Mouse (Mus musculus) midbrain, embryonic 12.5 days (tissue): Measurements from ENCODE around the gene Gpd2. TPM values are rescaled to one million over a fixed set of nuclear protein-coding genes. Genes with fewer than 3 reads are reported as not detected.

Experiments used
- ATAC-seq: fragments of 200-750 bp; cut with Nextera tagmentation; 2 replicates; pipeline ENCODE4 v1.8.0; 2017; ENCODE audit warnings: low read depth, moderate TSS enrichment, moderate library complexity; ENCODE audit not compliant: low FRiP score
- H3K27ac ChIP-seq: fragments of 300-500 bp; sonication (generic); replicated peaks from 2 replicates; pipeline ENCODE4 v1.5.1; 2016; ENCODE audit warnings: mild to moderate bottlenecking
- H3K27me3 ChIP-seq: fragments of 300-500 bp; sonication (generic); 2 replicates; pipeline ENCODE4 v1.6.1; 2016; ENCODE audit warnings: mild to moderate bottlenecking
- H3K36me3 ChIP-seq: fragments of 300-500 bp; sonication (generic); 2 replicates; pipeline ENCODE4 v1.6.1; 2016
- H3K4me1 ChIP-seq: fragments of 300-500 bp; sonication (generic); 2 replicates; pipeline ENCODE4 v1.6.1; 2016
- H3K4me2 ChIP-seq: fragments of 300-500 bp; sonication (generic); replicated peaks from 2 replicates; pipeline ENCODE4 v1.6.1; 2016; ENCODE audit warnings: mild to moderate bottlenecking, moderate library complexity
- H3K4me3 ChIP-seq: fragments of 300-500 bp; sonication (generic); 2 replicates; pipeline ENCODE4 v1.5.1; 2016; ENCODE audit warnings: mild to moderate bottlenecking
- H3K9ac ChIP-seq: fragments of 300-500 bp; sonication (generic); replicated peaks from 2 replicates; pipeline ENCODE4 v1.6.1; 2016; ENCODE audit warnings: mild to moderate bottlenecking, moderate library complexity
- H3K9me3 ChIP-seq: fragments of 300-500 bp; sonication (generic); 2 replicates; pipeline ENCODE4 v1.6.1; 2016; ENCODE audit warnings: mild to moderate bottlenecking
- WGBS: fragments of 180-500 bp; shearing (Covaris S2); methylation state at CpG from one replicate; pipeline ENCODE4 v1.1.7; 2016; 5-methylcytosine and 5-hydroxymethylcytosine counted together
- polyA plus RNA-seq: library from polyadenylated mRNA; unstranded; fragments of >200 nt; fragmentation: Nextera tagmentation; extraction: Ambion mirVana; gene quantifications from 2 replicates; pipeline ENCODE4 v1.2.1, GENCODE M21; 2016

Gpd2 gene
- polyA plus RNA-seq, 1 experiment from 2014 or later = 11.4 TPM

DNA sequence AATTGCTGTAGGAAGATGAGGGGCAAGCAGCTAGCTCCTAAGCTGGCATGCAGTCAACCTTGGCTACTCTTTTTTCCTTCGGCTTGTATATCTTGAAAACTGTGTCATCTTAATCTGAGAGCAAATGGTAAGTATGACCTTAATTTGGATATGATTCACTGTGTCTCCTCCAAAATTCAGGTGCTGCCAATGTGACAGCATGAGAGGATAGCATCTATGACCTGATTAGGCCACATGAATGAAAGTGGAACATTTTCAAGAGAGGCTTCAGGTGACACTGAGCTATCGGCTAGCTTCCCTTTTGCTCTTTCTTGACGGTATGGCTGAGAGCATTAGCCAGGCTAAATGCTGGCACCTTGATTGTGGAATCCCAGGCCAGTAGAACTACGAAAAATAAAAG is 171.0 kb downstream of the Gpd2 start:
- WGBS = 87% methylated on average over 4 of the region's 4 CpGs
- H3K9ac ChIP-seq = no peak overlapping the region
- H3K27me3 ChIP-seq = no peaks in the 10 kb centered on the region
- no peak overlapping the region for H3K4me3 ChIP-seq
- no peaks in the 10 kb centered on the region for H3K4me1 ChIP-seq
- H3K27ac ChIP-seq = no peak overlapping the region
- no peak for ATAC-seq
- H3K4me2 ChIP-seq = no peak overlapping the region
- no peaks in the 10 kb centered on the region for H3K36me3 ChIP-seq
- H3K9me3 ChIP-seq = no peaks in the 10 kb centered on the region

GRCm38 (mm10) chr2:57411551-57411950 is 174.1 kb downstream of the Gpd2 start:
- Histone ChIP-seq H3K9ac (no peak overlapping the region), H3K4me2 (no peak overlapping the region), H3K27ac (no peak overlapping the region), H3K27me3 (no peaks in the 10 kb centered on the region), H3K9me3 (no peaks in the 10 kb centered on the region), H3K4me3 (no peak overlapping the region), H3K36me3 (no peaks in the 10 kb centered on the region), H3K4me1 (no peaks in the 10 kb centered on the region)
- ATAC-seq = no peak
- 89% methylated on average over 2 of the region's 2 CpGs for WGBS

GRCm38 (mm10) chr2:57414550-57415160 is 177.2 kb downstream of the Gpd2 start:
- no peaks in the 10 kb centered on the region for H3K27me3 ChIP-seq
- H3K9me3 ChIP-seq = no peaks in the 10 kb centered on the region
- H3K9ac ChIP-seq = no peak overlapping the region
- no peak overlapping the region for H3K27ac ChIP-seq
- ATAC-seq = no peak
- H3K36me3 ChIP-seq = no peaks in the 10 kb centered on the region
- H3K4me3 ChIP-seq = no peak overlapping the region
- H3K4me2 ChIP-seq = no peak overlapping the region
- H3K4me1 ChIP-seq = no peaks in the 10 kb centered on the region
- WGBS = 87% methylated on average over 9 of the region's 9 CpGs

GRCm38 (mm10) chr2:57416711-57417110 is 179.3 kb downstream of the Gpd2 start:
- Histone ChIP-seq H3K27ac (no peak overlapping the region), H3K4me3 (no peak overlapping the region), H3K9me3 (no peaks in the 10 kb centered on the region), H3K27me3 (no peaks in the 10 kb centered on the region), H3K9ac (no peak overlapping the region), H3K4me2 (no peak overlapping the region), H3K36me3 (no peaks in the 10 kb centered on the region), H3K4me1 (no peaks in the 10 kb centered on the region)
- no peak for ATAC-seq
- WGBS = 24% methylated on average over 1 of the region's 1 CpGs

Other genes starting within 250 kb of the Gpd2 start
- gene Nr4a2, start 113.6 kb upstream of the Gpd2 start, polyA plus RNA-seq = 31.4 and 35.2 TPM in 2 replicates